Mouse (Mus musculus): Measurements from ENCODE around the gene Ssbp2.

DNA sequence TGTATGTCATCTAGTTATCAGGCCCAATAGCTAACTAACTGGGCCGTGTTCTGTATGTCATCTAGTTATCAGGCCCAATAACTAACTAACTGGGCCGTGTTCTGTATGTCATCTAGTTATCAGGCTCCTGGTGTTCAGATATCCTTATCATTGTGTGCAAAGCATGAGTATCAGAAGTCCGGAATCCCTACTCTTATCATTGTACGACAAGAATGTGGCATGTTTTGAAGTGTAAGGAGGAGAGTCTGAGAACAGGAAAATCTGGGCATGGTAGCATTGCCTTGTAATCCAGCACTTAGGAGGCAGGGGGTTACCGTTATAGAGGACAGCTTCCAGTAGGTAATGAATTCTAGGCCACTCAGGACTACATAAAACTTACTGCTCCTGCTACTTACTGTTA lies 178.8 kb downstream of the Ssbp2 start:
- TF ChIP-seq POLR2A (IDR thresholded peaks at IDR 0.05; ENCODE audit: borderline replicate concordance, extremely low read depth, low read depth, low read length), result no peak
- no peak for TF ChIP-seq CTCF (IDR thresholded peaks at IDR 0.05; ENCODE audit: insufficient read depth, low read length)
